Mouse (Mus musculus): ENCODE measurements around the gene Psma6. TPM values are rescaled to one million over a fixed set of nuclear protein-coding genes. Genes with fewer than 3 reads are reported as not detected.
"Not testable (repeated sequence)": the region's sequence is repeated elsewhere in the genome, so short reads cannot be mapped to it uniquely, and the experiment has no call there.

Psma6 gene
- 375 and 407 TPM in 2 replicates for polyA plus RNA-seq (2015; fragmentation: Nextera tagmentation; extraction: Ambion mirVana)

- H3K4me3 ChIP-seq (ENCODE audit: low read length) = no peak within 1 kb of the TSS
- H3K27me3 ChIP-seq (replicated peaks; ENCODE audit: control insufficient read depth, insufficient read depth, low read length) = no peaks in the 10 kb centered on the region
- 77% methylated on average over 10 of the region's 10 CpGs for WGBS
- no peaks in the 10 kb centered on the region for H3K4me1 ChIP-seq (ENCODE audit: control insufficient read depth, insufficient read depth, low read length)
- no peak within 1 kb of the TSS for H3K4me2 ChIP-seq (ENCODE audit: low read depth, low read length)
- no peak within 1 kb of the TSS for H3K27ac ChIP-seq (ENCODE audit: low read length)
- no peaks in the 10 kb centered on the region for H3K36me3 ChIP-seq (ENCODE audit: control insufficient read depth, insufficient read depth, low read length)
- no peaks in the 10 kb centered on the region for H3K9me3 ChIP-seq (ENCODE audit: control insufficient read depth, low read length)
- no peak for ATAC-seq
- H3K9ac ChIP-seq (ENCODE audit: low read depth, low read length) = no peak within 1 kb of the TSS
Measured at GRCm38 (mm10) chr12:55384023-55384749, at the start of gene Psma6. TSS of gene Psma6 (plus strand) at chr12:55384222.

DNA sequence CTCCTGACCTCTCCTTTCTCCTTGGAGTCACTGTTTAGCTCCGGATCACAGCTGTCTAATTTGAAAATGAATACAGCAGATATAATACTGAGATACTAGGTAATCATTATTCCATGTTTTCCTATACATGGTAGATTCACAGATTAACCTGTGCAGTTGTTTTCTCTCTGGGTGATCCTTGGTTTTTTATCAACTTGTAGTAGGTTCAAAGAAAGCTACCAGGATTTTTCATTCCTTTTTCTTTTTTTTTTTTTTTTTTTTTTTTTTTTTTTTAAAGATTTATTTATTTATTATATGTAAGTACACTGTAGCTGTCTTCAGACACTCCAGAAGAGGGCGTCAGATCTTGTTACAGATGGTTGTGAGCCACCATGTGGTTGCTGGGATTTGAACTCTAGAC lies 45.5 kb upstream of the Psma6 start:
- 92% methylated on average over 1 of the region's 2 CpGs for WGBS
- H3K27me3 ChIP-seq (replicated peaks; ENCODE audit: control insufficient read depth, insufficient read depth, low read length); H3K36me3 ChIP-seq (ENCODE audit: control insufficient read depth, insufficient read depth, low read length); H3K4me3 ChIP-seq (ENCODE audit: low read length); H3K9ac ChIP-seq (ENCODE audit: low read depth, low read length); ATAC-seq; H3K4me2 ChIP-seq (ENCODE audit: low read depth, low read length); H3K4me1 ChIP-seq (ENCODE audit: control insufficient read depth, insufficient read depth, low read length); H3K9me3 ChIP-seq (ENCODE audit: control insufficient read depth, low read length); H3K27ac ChIP-seq (ENCODE audit: low read length): not testable (repeated sequence)

DNA sequence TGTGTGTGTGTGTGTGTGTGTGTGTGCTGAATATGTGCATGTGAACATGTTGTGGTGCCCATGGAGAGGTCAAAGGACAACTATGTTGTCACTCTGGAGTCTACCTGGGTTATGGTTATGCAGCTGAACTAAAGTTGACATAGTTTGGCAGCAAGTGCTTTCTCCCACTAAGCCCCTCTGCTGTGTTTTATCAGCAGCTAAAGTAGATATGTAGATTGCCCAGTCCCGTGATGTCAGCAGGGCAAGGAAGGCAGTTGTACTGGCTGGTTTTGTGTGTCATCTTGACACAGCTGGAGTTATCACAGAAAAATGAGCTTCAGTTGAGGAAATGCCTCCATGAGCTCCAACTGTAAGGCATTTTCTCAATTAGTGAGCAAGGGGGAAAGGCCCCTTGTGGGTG lies 41.0 kb upstream of the Psma6 start:
- ATAC-seq; H3K27me3 ChIP-seq (replicated peaks; ENCODE audit: control insufficient read depth, insufficient read depth, low read length); H3K4me3 ChIP-seq (ENCODE audit: low read length); H3K9me3 ChIP-seq (ENCODE audit: control insufficient read depth, low read length); H3K4me2 ChIP-seq (ENCODE audit: low read depth, low read length); H3K36me3 ChIP-seq (ENCODE audit: control insufficient read depth, insufficient read depth, low read length); H3K4me1 ChIP-seq (ENCODE audit: control insufficient read depth, insufficient read depth, low read length); H3K27ac ChIP-seq (ENCODE audit: low read length); H3K9ac ChIP-seq (ENCODE audit: low read depth, low read length): not testable (repeated sequence)
- WGBS = 54% methylated on average over 1 of the region's 1 CpGs

DNA sequence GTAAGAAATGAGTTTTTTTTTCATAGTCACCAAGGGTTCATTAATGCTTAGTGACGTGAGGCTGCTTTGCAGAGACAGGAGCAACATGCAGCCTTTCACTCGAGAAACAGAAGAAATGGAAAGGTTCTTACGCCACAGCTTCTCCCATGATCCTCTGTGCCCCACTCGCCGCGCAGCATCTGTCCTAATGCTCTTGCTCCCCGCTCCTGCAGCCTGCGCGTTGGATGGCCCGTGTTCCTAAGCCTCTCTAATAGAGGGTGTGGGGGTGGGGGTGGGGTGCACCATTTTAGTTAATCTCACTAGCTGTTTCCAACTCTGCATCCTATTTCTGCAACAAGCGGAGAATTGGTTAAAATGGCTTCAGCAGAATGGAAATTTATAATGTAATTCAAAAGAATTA lies 40.0 kb upstream of the Psma6 start:
- 81% methylated on average over 11 of the region's 11 CpGs for WGBS
- Histone ChIP-seq H3K9me3 (ENCODE audit: control insufficient read depth, low read length) (no peaks in the 10 kb centered on the region), H3K4me3 (ENCODE audit: low read length) (no peak overlapping the region), H3K36me3 (ENCODE audit: control insufficient read depth, insufficient read depth, low read length) (no peaks in the 10 kb centered on the region), H3K4me1 (ENCODE audit: control insufficient read depth, insufficient read depth, low read length) (no peaks in the 10 kb centered on the region), H3K9ac (ENCODE audit: low read depth, low read length) (no peak overlapping the region), H3K27ac (ENCODE audit: low read length) (no peak overlapping the region), H3K4me2 (ENCODE audit: low read depth, low read length) (no peak overlapping the region), H3K27me3 (replicated peaks; ENCODE audit: control insufficient read depth, insufficient read depth, low read length) (no peaks in the 10 kb centered on the region)
- no peak for ATAC-seq

DNA sequence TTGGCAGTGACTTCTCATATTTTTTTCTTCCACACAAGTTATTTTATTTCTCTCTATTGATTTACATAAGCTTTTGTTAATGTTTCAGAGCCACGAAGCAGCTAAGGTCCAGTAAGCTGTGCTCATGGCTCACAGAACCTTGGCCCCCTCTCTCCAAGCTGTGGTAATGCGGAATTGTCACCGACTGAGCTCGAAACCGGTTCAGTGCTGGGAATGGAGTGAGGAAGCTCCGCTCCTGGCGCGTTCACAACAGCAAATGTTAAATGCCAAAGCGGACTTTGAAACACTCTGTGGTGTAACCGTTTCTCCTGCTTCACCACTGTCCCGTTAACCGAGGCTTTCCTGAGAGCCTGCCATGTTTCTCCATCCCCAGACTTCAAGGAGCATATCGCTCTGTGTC lies 39.4 kb upstream of the Psma6 start:
- ATAC-seq = no peak
- WGBS = 78% methylated on average over 13 of the region's 13 CpGs
- Histone ChIP-seq H3K4me3 (ENCODE audit: low read length) (no peak overlapping the region), H3K9me3 (ENCODE audit: control insufficient read depth, low read length) (no peaks in the 10 kb centered on the region), H3K27ac (ENCODE audit: low read length) (no peak overlapping the region), H3K9ac (ENCODE audit: low read depth, low read length) (no peak overlapping the region), H3K36me3 (ENCODE audit: control insufficient read depth, insufficient read depth, low read length) (no peaks in the 10 kb centered on the region), H3K4me1 (ENCODE audit: control insufficient read depth, insufficient read depth, low read length) (no peaks in the 10 kb centered on the region), H3K4me2 (ENCODE audit: low read depth, low read length) (no peak overlapping the region), H3K27me3 (replicated peaks; ENCODE audit: control insufficient read depth, insufficient read depth, low read length) (no peaks in the 10 kb centered on the region)

GRCm38 (mm10) chr12:55353423-55353822 lies 30.6 kb upstream of the Psma6 start:
- ATAC-seq = peak; percentile 38; the same call in 1 of the 2 replicates
- WGBS = 39% methylated on average over 6 of the region's 6 CpGs
- Histone ChIP-seq H3K36me3 (ENCODE audit: control insufficient read depth, insufficient read depth, low read length) (no peaks in the 10 kb centered on the region), H3K9ac (ENCODE audit: low read depth, low read length) (no peak overlapping the region), H3K4me1 (ENCODE audit: control insufficient read depth, insufficient read depth, low read length) (no peaks in the 10 kb centered on the region), H3K27me3 (replicated peaks; ENCODE audit: control insufficient read depth, insufficient read depth, low read length) (no peaks in the 10 kb centered on the region), H3K4me2 (ENCODE audit: low read depth, low read length) (no peak overlapping the region), H3K4me3 (ENCODE audit: low read length) (no peak overlapping the region), H3K9me3 (ENCODE audit: control insufficient read depth, low read length) (no peaks in the 10 kb centered on the region), H3K27ac (ENCODE audit: low read length) (no peak overlapping the region)

DNA sequence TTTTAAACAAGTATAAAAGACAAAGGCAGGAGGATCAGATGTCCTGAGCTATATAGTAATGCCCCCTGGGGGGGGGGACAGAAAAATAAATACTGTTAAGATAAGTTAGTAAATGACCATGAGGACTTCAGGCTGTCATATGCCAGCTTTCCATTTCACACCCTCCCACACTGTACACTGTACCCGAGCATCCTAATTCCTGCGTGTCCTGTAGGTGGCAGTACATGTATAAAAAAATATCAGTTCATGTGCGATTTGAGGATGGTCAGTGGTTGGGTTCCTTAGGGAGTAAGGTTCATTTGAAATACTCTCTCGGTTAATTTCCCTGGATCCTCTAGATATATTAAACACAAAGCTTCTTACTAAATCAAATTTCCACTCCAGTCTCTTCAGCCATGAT lies 29.1 kb upstream of the Psma6 start:
- H3K36me3 ChIP-seq (ENCODE audit: control insufficient read depth, insufficient read depth, low read length) = no peaks in the 10 kb centered on the region
- H3K9ac ChIP-seq (ENCODE audit: low read depth, low read length) = no peak overlapping the region
- no peak overlapping the region for H3K4me2 ChIP-seq (ENCODE audit: low read depth, low read length)
- 57% methylated on average over 4 of the region's 4 CpGs for WGBS
- no peak overlapping the region for H3K4me3 ChIP-seq (ENCODE audit: low read length)
- no peaks in the 10 kb centered on the region for H3K27me3 ChIP-seq (replicated peaks; ENCODE audit: control insufficient read depth, insufficient read depth, low read length)
- H3K27ac ChIP-seq (ENCODE audit: low read length) = no peak overlapping the region
- H3K9me3 ChIP-seq (ENCODE audit: control insufficient read depth, low read length) = no peaks in the 10 kb centered on the region
- no peaks in the 10 kb centered on the region for H3K4me1 ChIP-seq (ENCODE audit: control insufficient read depth, insufficient read depth, low read length)
- ATAC-seq = peak; percentile 55; the same call in 1 of the 2 replicates

- H3K4me1 ChIP-seq (ENCODE audit: control insufficient read depth, insufficient read depth, low read length) = no peaks in the 10 kb centered on the region
- 44% methylated on average over 1 of the region's 1 CpGs for WGBS
- H3K4me2 ChIP-seq (ENCODE audit: low read depth, low read length) = no peak overlapping the region
- H3K9me3 ChIP-seq (ENCODE audit: control insufficient read depth, low read length) = no peaks in the 10 kb centered on the region
- no peak overlapping the region for H3K9ac ChIP-seq (ENCODE audit: low read depth, low read length)
- H3K27ac ChIP-seq (ENCODE audit: low read length) = no peak overlapping the region
- no peaks in the 10 kb centered on the region for H3K27me3 ChIP-seq (replicated peaks; ENCODE audit: control insufficient read depth, insufficient read depth, low read length)
- no peak overlapping the region for H3K4me3 ChIP-seq (ENCODE audit: low read length)
- ATAC-seq = no peak
- no peaks in the 10 kb centered on the region for H3K36me3 ChIP-seq (ENCODE audit: control insufficient read depth, insufficient read depth, low read length)
Measured at GRCm38 (mm10) chr12:55357303-55357702, 26.7 kb upstream of the Psma6 start.

GRCm38 (mm10) chr12:55360929-55361328 lies 23.1 kb upstream of the Psma6 start:
- Histone ChIP-seq H3K27me3 (replicated peaks; ENCODE audit: control insufficient read depth, insufficient read depth, low read length) (no peaks in the 10 kb centered on the region), H3K36me3 (ENCODE audit: control insufficient read depth, insufficient read depth, low read length) (no peaks in the 10 kb centered on the region), H3K9ac (ENCODE audit: low read depth, low read length) (no peak overlapping the region), H3K9me3 (ENCODE audit: control insufficient read depth, low read length) (no peaks in the 10 kb centered on the region), H3K27ac (ENCODE audit: low read length) (no peak overlapping the region), H3K4me2 (ENCODE audit: low read depth, low read length) (no peak overlapping the region), H3K4me3 (ENCODE audit: low read length) (no peak overlapping the region), H3K4me1 (ENCODE audit: control insufficient read depth, insufficient read depth, low read length) (no peaks in the 10 kb centered on the region)
- WGBS = 66% methylated on average over 5 of the region's 5 CpGs
- no peak for ATAC-seq

- H3K36me3 ChIP-seq (ENCODE audit: control insufficient read depth, insufficient read depth, low read length) = no peaks in the 10 kb centered on the region
- no peak overlapping the region for H3K4me2 ChIP-seq (ENCODE audit: low read depth, low read length)
- no peaks in the 10 kb centered on the region for H3K9me3 ChIP-seq (ENCODE audit: control insufficient read depth, low read length)
- H3K4me3 ChIP-seq (ENCODE audit: low read length) = no peak overlapping the region
- ATAC-seq = no peak
- no peak overlapping the region for H3K27ac ChIP-seq (ENCODE audit: low read length)
- H3K4me1 ChIP-seq (ENCODE audit: control insufficient read depth, insufficient read depth, low read length) = no peaks in the 10 kb centered on the region
- H3K9ac ChIP-seq (ENCODE audit: low read depth, low read length) = no peak overlapping the region
- WGBS = 56% methylated on average over 2 of the region's 2 CpGs
- H3K27me3 ChIP-seq (replicated peaks; ENCODE audit: control insufficient read depth, insufficient read depth, low read length) = no peaks in the 10 kb centered on the region
Measured at GRCm38 (mm10) chr12:55365083-55365482, 18.9 kb upstream of the Psma6 start.

Measured in intestine, embryonic 16.5 days (tissue).